Mouse (Mus musculus) stomach, postnatal 0 days (tissue): ENCODE data around the gene Gpld1. TPM values are rescaled to one million over a fixed set of nuclear protein-coding genes. Genes with fewer than 3 reads are reported as not detected.
A peak's percentile ranks its signal among the peaks of the same experiment; 100 is the strongest.

Source experiments
- ATAC-seq: fragments of 200-750 bp; cut with Nextera tagmentation; 2 replicates; pipeline ENCODE4 v1.8.0; 2017; ENCODE audit not compliant: low FRiP score, low TSS enrichment
- DNase-seq: peaks from one replicate; pipeline ENCODE4 v3.0.0-alpha.2; 2016; ENCODE audit warnings: low spot score
- H3K27ac ChIP-seq: fragments of 300-500 bp; sonication (generic); replicated peaks from 2 replicates; pipeline ENCODE4 v1.5.1; 2014; ENCODE audit warnings: mild to moderate bottlenecking, control low read depth
- H3K27me3 ChIP-seq: fragments of 300-500 bp; sonication (generic); 2 replicates; pipeline ENCODE4 v1.6.1; 2014; ENCODE audit warnings: low read length; ENCODE audit not compliant: control insufficient read depth, insufficient read depth
- H3K36me3 ChIP-seq: fragments of 300-500 bp; sonication (generic); 2 replicates; pipeline ENCODE4 v1.6.1; 2014; ENCODE audit warnings: low read length, mixed read lengths; ENCODE audit not compliant: control insufficient read depth, insufficient read depth
- H3K4me1 ChIP-seq: fragments of 300-500 bp; sonication (generic); replicated peaks from 2 replicates; pipeline ENCODE4 v1.6.1; 2014; ENCODE audit warnings: antibody characterized with exemption; ENCODE audit not compliant: control insufficient read depth, insufficient read depth
- H3K4me2 ChIP-seq: fragments of 300-500 bp; sonication (generic); replicated peaks from 2 replicates; pipeline ENCODE4 v1.6.1; 2014; ENCODE audit warnings: low read depth, mild to moderate bottlenecking, control low read depth, moderate library complexity
- H3K4me3 ChIP-seq: fragments of 300-500 bp; sonication (generic); 2 replicates; pipeline ENCODE4 v1.5.1; 2014; ENCODE audit warnings: low read depth, low read length, control low read depth
- H3K9ac ChIP-seq: fragments of 300-500 bp; sonication (generic); 2 replicates; pipeline ENCODE4 v1.6.1; 2014; ENCODE audit warnings: mild to moderate bottlenecking, low read length, control low read depth, mixed read lengths
- H3K9me3 ChIP-seq: fragments of 300-500 bp; sonication (generic); 2 replicates; pipeline ENCODE4 v1.6.1; 2016; ENCODE audit warnings: low read length; ENCODE audit not compliant: control insufficient read depth
- CTCF ChIP-seq: IDR thresholded peaks from 2 replicates; pipeline ENCODE4 v1.5.1; 2016; ENCODE audit warnings: antibody characterized with exemption, low read depth, mild to moderate bottlenecking, moderate library complexity
- EP300 ChIP-seq: optimal IDR thresholded peaks from 2 replicates; pipeline ENCODE3; 2016; ENCODE audit warnings: antibody characterized with exemption
- WGBS: fragments of 180-500 bp; shearing (Covaris S2); extraction: QIAGEN DNeasy Blood & Tissue Kit; methylation state at CpG from one replicate; pipeline ENCODE4 v1.1.7; 2014; 5-methylcytosine and 5-hydroxymethylcytosine counted together
- polyA plus RNA-seq: library from polyadenylated mRNA; unstranded; fragments of >200 nt; fragmentation: Nextera tagmentation; extraction: Ambion mirVana; gene quantifications from 2 replicates; pipeline ENCODE4 v1.2.1, GENCODE M21; 2015

Gpld1 gene
- polyA plus RNA-seq, 1 experiment from 2014 or later = 26.0 TPM

GRCm38 (mm10) chr13:24909112-24909511, 33.8 kb upstream of the Gpld1 start:
- Histone ChIP-seq H3K4me1 (no peaks in the 10 kb centered on the region), H3K9ac (no peak overlapping the region), H3K36me3 (no peaks in the 10 kb centered on the region), H3K4me3 (no peak overlapping the region), H3K4me2 (no peak overlapping the region), H3K27ac (no peak overlapping the region), H3K27me3 (no peaks in the 10 kb centered on the region), H3K9me3 (no peaks in the 10 kb centered on the region)
- WGBS = 96% methylated on average over 1 of the region's 1 CpGs
- DNase-seq (no peak), ATAC-seq (no peak)
- TF ChIP-seq EP300 (no peak), CTCF (peak; percentile 65)

- Histone ChIP-seq H3K36me3 (no peaks in the 10 kb centered on the region), H3K27me3 (no peaks in the 10 kb centered on the region), H3K9me3 (no peaks in the 10 kb centered on the region), H3K27ac (no peak overlapping the region), H3K4me1 (no peaks in the 10 kb centered on the region), H3K4me2 (no peak overlapping the region), H3K4me3 (no peak overlapping the region), H3K9ac (no peak overlapping the region)
- no peak for TF ChIP-seq CTCF
- no peak for TF ChIP-seq EP300
- whole genome bisulfite sequencing = 84% methylated on average over 7 of the region's 7 CpGs
- no peak for DNase-seq
- no peak for ATAC-seq
Measured at GRCm38 (mm10) chr13:24913576-24913975, 29.4 kb upstream of the Gpld1 start.

GRCm38 (mm10) chr13:24914915-24915314, 28.0 kb upstream of the Gpld1 start:
- Histone ChIP-seq H3K27ac (no peak overlapping the region), H3K4me1 (no peaks in the 10 kb centered on the region), H3K4me3 (no peak overlapping the region), H3K4me2 (no peak overlapping the region), H3K9ac (no peak overlapping the region), H3K9me3 (no peaks in the 10 kb centered on the region), H3K27me3 (no peaks in the 10 kb centered on the region), H3K36me3 (no peaks in the 10 kb centered on the region)
- WGBS = 79% methylated on average over 4 of the region's 4 CpGs
- peak; percentile 89 for ATAC-seq
- peak; percentile 38 for DNase-seq
- TF ChIP-seq EP300 (no peak), CTCF (no peak)

- no peak overlapping the region for H3K4me3 ChIP-seq
- no peak for ATAC-seq
- no peaks in the 10 kb centered on the region for H3K4me1 ChIP-seq
- no peak overlapping the region for H3K4me2 ChIP-seq
- no peak for TF ChIP-seq CTCF
- TF ChIP-seq EP300 = no peak
- DNase-seq = no peak
- no peak overlapping the region for H3K9ac ChIP-seq
- H3K27ac ChIP-seq = no peak overlapping the region
- no peaks in the 10 kb centered on the region for H3K36me3 ChIP-seq
- H3K9me3 ChIP-seq = no peaks in the 10 kb centered on the region
- no peaks in the 10 kb centered on the region for H3K27me3 ChIP-seq
- 68% methylated on average over 13 of the region's 13 CpGs for WGBS
Measured at GRCm38 (mm10) chr13:24915831-24916230, 27.1 kb upstream of the Gpld1 start.

DNA sequence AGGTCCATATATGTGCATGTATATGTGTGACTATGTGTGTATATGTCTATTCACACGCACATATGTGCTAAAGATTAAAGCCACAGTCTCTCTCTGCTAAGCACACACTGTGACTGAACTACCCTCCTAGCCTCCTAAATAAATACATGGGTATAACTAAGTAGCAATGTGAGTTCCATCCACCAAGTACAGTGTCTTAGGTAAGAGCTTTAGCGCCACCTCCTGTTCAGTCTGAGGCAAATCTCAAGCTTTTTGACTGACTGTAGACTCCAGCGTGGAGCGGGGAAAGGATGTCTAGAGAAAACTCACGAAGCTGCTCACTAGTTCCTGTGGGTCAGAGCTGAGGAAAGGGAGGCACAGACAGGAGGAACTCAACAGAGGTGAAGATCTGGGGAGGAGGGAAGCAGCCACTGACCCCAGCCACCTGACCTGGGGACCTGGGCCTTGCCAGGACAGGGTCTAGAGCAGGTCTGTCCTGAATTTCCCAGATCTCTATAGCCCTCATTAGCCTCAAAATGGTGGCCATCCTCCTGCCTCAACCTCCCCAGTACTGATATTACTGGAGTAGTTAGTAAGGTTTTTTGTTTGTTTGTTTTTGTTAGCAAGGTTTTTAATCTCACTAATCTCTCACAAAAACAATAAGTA, 22.5 kb upstream of the Gpld1 start:
- peak; percentile 51 for DNase-seq

GRCm38 (mm10) chr13:24921281-24921680, 21.7 kb upstream of the Gpld1 start:
- Histone ChIP-seq H3K27me3 (no peaks in the 10 kb centered on the region), H3K9ac (no peak overlapping the region), H3K27ac (no peak overlapping the region), H3K9me3 (no peaks in the 10 kb centered on the region), H3K4me3 (no peak overlapping the region), H3K4me2 (no peak overlapping the region), H3K36me3 (no peaks in the 10 kb centered on the region; the same call in 1 of the 2 replicates), H3K4me1 (no peaks in the 10 kb centered on the region)
- DNase-seq (no peak), ATAC-seq (no peak)
- no peak for TF ChIP-seq CTCF
- no peak for TF ChIP-seq EP300
- WGBS = 76% methylated on average over 6 of the region's 6 CpGs

More for the DNA sequence above, 22.5 kb upstream of the Gpld1 start:
- Histone ChIP-seq H3K4me2 (no peak overlapping the region), H3K36me3 (no peaks in the 10 kb centered on the region; the same call in 1 of the 2 replicates), H3K4me1 (no peaks in the 10 kb centered on the region), H3K27ac (no peak overlapping the region), H3K9ac (no peak overlapping the region), H3K4me3 (no peak overlapping the region), H3K9me3 (no peaks in the 10 kb centered on the region), H3K27me3 (no peaks in the 10 kb centered on the region)
- ATAC-seq = peak; percentile 81
- TF ChIP-seq EP300 = no peak
- TF ChIP-seq CTCF = peak; percentile 88
- 33% methylated on average over 5 of the region's 5 CpGs for WGBS
